Mouse (Mus musculus): ENCODE data around the gene D930020B18Rik.

The D930020B18Rik gene

DNA sequence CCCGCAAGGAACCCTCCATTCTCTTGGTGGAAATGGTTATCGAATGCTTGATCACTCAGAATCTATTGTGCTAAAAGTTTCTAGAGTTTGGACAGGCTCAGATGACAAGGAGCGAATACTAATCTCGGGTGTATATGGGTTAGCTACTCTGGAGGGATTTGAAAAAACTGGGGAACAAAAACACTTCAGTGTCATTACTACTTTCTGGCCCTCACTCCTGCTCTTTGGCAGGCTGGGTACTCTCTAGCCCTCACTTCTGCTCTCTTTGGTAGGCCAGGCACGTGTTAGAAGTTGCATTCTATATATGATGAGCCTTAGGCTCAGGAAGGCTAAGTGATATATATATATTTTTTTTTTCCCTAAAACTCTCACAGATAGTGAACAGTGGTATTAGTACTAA is 1.8 kb upstream of the D930020B18Rik start:
- no peak for DNase-seq (ENCODE audit: low spot score in 2 of 2)

DNA sequence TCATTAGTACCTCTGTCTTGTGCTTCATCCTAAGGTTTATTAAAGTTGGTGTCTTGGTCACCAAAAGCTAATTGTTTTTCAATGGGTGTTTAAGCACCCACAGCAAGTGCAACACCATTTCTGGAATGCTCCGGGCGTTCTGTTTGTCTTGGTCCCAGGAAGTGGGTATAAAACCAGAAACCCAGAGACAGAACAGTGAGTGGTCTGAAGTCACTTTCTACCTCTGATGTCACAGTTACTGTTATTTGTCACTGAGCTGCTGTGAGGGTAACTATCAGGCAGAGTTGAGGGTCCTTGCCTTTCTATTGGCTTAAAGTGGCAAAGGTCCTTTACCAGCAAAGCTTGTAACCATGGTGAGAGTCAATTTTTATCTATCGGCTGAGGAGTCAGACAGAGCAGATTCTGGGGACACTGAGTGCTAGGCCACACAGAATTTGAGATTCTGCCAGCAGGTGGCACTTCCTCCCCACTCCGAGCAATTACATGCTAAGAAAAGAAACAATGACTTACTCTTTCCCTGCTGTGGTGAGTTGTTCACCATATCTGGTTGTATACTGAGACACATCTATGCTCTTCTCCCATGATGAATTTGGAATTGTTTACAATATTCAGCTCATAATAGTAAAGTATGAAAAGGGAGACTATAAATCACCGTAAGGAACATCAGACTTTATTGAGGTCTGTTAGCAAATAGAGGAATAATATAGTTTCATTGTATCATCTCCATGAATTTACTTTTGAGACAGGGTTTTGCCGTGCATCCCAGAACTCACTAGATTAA is 1.0 kb upstream of the D930020B18Rik start:
- no peak for DNase-seq (ENCODE audit: low spot score in 2 of 2)

DNA sequence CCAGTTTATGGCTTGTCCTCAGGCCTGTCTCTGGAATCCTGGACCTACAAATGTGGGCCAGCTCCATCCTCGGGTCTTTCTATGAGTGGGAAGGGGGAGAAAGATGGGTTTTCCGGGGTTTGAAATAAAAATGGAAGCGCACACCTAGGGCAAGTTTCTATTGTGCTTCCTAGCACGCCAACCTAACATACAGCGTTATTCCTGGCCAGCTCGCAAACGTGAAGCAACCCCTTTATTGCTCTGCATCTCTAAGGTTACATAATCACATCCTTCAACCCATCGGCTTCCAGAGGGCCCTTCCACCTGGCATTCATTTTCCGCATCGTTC is 480 bp upstream of the D930020B18Rik start:
- DNase-seq (ENCODE audit: low spot score in 2 of 2), result no peak

GRCm38 (mm10) chr10:121642054-121642947 is 913 bp downstream of the D930020B18Rik start:
- no peak for DNase-seq (ENCODE audit: low spot score in 2 of 2)

- no peak for DNase-seq (ENCODE audit: low spot score in 2 of 2)
These were observed 4.9 kb downstream of the D930020B18Rik start for GRCm38 (mm10) chr10:121646294-121646693.

GRCm38 (mm10) chr10:121653079-121653478 is 11.7 kb downstream of the D930020B18Rik start:
- no peak for DNase-seq (ENCODE audit: low spot score in 2 of 2)

DNA sequence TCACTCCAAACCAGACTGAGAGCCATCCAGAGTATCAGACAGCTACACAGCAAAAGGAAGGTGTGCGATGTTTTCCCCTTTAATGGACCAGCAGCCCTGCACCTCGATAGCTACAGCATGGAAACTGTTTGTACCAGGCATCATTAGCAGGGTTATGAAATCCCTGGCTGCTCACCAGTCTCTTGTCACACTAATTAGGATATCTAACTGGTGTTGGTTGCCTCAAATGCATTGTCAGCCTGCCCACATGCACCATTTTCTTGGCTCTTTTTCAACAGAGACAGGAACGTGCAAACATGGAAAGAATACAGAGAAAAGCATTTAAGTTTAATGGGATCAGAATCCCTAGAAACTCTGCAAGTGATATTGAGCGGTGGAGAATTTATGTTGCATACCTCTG is 14.5 kb downstream of the D930020B18Rik start:
- DNase-seq (ENCODE audit: low spot score in 2 of 2), result no peak

- no peak for DNase-seq (ENCODE audit: low spot score in 2 of 2)
These were observed 21.3 kb downstream of the D930020B18Rik start for GRCm38 (mm10) chr10:121662711-121663110.

DNA sequence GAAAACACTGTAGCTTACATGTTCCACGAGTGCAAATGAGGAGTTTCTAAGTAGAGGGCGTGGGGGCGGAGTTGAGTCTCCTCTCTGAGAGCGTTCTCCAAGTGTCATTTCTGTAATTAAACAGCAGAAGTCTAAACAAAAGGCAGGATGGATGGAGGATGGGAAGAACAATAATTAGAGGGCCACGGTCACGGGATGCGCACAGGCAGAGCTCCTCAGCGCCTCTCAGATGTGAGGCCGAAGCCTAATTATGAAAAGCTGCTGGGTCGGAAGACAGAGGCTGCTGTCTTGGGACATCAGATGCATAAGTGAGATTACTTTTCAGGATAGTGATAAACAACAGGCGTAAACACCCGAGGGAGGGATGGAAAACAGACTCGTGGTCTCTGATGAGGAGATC is 22.2 kb downstream of the D930020B18Rik start:
- DNase-seq (ENCODE audit: low spot score in 2 of 2), result no peak

DNA sequence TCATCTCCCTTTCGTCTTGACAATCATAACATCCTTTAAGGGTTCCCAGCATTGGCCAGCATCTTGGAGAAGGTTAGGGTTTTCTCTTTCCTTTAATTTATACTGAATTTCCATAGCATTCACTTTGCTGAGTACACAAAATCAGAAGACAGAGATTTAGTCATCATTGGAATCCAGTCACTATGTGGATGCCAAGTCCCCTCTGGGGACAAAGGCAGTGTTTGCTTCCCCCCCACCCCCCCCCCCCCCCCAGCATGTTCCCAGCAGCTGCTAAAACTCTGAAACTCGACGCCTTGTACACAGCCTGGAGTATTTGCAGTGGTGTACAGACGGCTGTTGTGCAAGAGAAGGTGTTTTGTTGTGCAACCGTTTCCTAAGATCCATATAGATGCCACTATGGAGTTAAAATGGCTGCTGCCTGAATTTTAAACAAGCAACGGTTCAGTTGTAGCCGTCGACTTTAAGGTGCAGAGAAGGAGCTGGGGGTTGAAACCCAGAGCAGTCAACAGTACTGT is 24.3 kb downstream of the D930020B18Rik start:
- no peak for DNase-seq (ENCODE audit: low spot score in 2 of 2)

GRCm38 (mm10) chr10:121669103-121669502 is 27.7 kb downstream of the D930020B18Rik start:
- DNase-seq (ENCODE audit: low spot score in 2 of 2), result no peak

DNA sequence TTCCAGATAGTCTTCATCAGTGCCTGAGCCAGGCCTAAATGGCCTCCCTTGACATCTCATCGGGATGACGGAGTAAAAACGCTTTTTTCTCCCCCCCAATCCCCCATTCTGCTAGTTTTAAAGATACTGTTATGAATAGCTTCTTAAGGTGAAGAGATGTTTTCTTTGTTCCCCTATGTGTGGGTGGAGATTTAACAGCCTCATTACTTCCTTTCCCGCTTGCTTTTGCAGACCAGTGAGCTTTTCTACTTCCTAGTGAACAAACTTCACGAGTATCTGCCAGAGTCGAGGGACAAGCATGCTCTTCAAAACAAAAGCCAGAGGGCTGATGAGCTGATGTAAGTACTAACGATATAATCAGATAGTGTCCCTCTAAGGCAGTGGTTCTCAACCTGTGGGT is 35.6 kb downstream of the D930020B18Rik start:
- DNase-seq (ENCODE audit: low spot score in 2 of 2), result no peak

GRCm38 (mm10) chr10:121680902-121681301 is 39.5 kb downstream of the D930020B18Rik start:
- DNase-seq (ENCODE audit: low spot score in 2 of 2), result no peak

- no peak for DNase-seq (ENCODE audit: low spot score in 2 of 2)
These were observed 41.2 kb downstream of the D930020B18Rik start for GRCm38 (mm10) chr10:121682539-121682938.

GRCm38 (mm10) chr10:121686153-121686660 is 44.8 kb downstream of the D930020B18Rik start:
- DNase-seq (ENCODE audit: low spot score in 2 of 2), result no peak

- DNase-seq (ENCODE audit: low spot score in 2 of 2), result no peak
These were observed 46.1 kb downstream of the D930020B18Rik start for GRCm38 (mm10) chr10:121687511-121687910.

- peak; percentile 38 to 73 for DNase-seq (ENCODE audit: low spot score in 2 of 2)
These were observed 48.4 kb downstream of the D930020B18Rik start for GRCm38 (mm10) chr10:121689591-121690314.

- no peak for DNase-seq (ENCODE audit: low spot score in 2 of 2)
These were observed 51.7 kb downstream of the D930020B18Rik start for GRCm38 (mm10) chr10:121692944-121693579.

- DNase-seq (ENCODE audit: low spot score in 2 of 2), result no peak
These were observed 53.2 kb downstream of the D930020B18Rik start for GRCm38 (mm10) chr10:121694567-121694966.

DNA sequence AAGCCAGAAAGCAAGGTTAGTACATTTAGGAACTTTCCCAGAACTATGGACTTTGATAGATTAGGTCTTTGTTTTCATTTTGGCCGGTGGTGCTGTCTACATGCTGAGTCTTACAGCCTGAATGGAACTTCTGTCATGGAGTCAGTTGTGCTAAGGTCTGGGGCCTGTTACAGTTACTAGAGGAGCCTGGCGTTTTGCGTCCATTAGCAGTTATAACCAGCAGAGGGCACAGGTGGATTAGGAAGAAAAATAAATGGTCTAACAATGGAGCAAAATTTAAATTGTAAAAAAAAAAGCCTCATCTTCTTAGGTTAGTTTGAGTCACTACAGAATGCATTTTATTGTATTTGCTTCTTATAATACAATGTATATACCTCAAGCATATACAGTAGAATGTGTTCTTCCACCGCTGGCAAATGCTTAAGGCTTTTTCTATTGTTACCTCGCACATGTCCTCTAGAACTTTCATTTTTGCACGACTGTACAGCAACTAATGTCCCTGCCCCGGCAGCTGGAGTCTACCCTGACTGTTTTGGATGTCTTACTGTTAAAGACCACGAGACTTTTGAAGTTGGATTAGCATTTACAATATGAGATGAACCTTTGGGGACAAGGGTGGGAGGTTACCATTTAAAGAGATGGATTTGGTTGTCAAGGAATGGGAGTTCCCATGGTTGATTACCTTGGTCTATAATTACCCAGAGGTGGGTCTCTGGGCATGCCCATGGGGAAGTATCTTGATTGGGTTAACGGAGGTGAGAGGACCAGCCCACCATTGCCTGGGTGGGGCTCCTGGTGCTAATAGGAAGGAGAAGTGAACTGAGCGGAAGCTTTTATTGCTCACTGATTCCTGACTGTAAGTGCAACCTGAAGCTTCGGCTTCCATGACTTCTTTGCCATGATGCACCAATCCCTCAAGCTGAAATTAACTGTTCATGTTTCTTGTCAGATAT is 60.2 kb downstream of the D930020B18Rik start:
- DNase-seq (ENCODE audit: low spot score in 2 of 2), result no peak

Measured in spleen, postnatal 4 days (tissue).